Mouse (Mus musculus) liver (tissue): ENCODE results near the gene Rgma.

ENCODE experiments used
- DNase-seq: peaks from one replicate; pipeline ENCODE4 v3.0.0-alpha.2; 2020; ENCODE audit warnings: mixed read lengths

The Rgma gene

DNA sequence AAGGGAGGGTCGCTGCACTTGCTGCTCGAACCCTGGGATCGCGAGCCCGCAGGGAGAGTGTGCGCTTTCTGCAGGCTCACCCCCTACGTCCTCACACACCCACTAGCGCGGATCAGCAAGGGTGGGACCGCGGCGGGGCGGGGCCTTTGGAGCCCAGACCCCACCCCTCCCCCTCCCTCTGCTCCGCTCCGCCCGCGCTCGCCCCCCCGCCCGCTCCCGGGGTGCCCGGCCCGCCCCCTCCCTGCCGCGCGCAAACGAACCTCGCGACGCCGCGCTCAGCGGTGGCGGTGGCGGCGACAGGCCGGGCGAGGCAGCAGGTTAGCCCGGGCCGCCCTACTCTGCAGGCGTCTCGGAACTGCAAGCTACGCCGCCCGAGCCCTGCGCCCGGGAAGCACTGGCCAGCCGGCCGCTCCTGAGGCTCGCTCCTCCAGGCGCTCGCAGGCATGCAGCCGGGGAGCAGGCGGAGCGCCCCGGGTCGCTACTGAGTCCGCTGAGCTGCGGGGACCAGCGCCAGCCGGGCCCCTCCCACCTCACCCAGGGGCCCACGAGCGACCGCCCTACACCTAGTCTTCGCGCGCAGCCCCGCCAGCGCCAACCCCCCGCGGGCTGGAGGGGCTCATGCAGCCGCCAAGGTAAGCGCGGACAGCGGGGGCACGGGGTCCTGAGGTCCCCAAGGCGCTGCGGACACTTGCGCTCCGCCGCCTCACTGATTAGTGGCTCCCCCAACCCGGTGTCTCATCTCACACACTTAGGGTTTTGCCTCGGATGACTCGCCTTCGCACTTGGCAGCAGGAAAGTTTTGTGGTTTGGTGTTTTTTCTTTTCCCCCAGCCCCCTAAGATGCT is at the start of gene Rgma:
Gene Rgma (plus strand): TSS at position 253 of the 844 bp plus-strand sequence.
- DNase-seq, result peak; percentile 58

GRCm38 (mm10) chr7:73326236-73326635 is 49.1 kb upstream of the Rgma start:
- no peak for DNase-seq

- no peak for DNase-seq
Observed at GRCm38 (mm10) chr7:73326680-73327079, 48.6 kb upstream of the Rgma start.

GRCm38 (mm10) chr7:73327193-73327592 is 48.1 kb upstream of the Rgma start:
- DNase-seq, result no peak

GRCm38 (mm10) chr7:73327652-73328051 is 47.7 kb upstream of the Rgma start:
- DNase-seq, result no peak

- no peak for DNase-seq
Observed at GRCm38 (mm10) chr7:73328653-73329207, 46.6 kb upstream of the Rgma start.

GRCm38 (mm10) chr7:73330754-73331153 is 44.6 kb upstream of the Rgma start:
- no peak for DNase-seq

DNA sequence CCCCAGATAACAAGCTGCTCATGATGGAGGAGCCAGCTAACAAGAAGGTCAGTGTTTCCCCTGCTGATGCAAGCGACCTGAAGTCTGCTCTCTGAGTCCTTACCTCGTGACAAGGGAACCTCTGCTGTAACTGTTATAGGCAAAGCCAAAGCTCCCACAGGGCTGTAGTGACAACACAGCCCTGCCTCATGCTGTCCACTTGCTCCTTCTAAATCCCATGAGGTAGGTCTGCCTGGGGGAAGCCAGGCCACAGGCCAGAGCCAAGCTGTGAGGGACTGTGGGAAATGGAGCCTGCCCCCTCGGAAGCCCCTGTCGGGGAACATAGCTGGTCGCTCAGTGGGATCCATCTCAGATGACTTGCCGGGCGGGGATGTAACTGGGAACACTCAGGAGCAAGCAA is 43.7 kb upstream of the Rgma start:
- DNase-seq, result no peak

DNA sequence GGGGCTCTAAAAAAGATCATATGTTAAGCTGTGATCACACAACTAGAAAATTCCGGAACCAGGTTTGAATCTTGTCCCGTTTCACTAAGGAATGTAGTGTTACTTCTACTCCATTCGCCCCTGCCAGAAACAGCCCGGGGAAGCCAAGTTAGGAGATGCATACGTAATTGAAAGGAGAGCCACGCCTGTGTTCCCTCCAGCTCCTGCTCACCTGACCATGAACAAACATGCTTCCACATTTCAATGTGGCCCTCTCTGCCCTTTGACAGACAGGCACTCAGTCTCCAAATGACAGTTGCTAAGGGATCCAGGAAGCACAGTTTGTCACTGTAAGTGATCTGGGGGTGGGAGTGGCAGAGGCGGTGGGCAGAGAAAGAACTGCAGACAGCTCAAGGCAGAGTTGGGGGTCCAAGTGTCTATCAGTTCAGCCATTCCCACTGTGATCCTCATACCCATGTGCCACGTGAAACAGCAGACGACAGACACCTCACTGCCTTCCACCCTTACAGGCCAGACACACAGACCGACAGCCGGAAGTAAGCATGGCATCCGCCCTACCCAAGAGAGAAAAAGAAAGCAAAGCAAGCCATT is 41.8 kb upstream of the Rgma start:
- DNase-seq, result no peak

DNA sequence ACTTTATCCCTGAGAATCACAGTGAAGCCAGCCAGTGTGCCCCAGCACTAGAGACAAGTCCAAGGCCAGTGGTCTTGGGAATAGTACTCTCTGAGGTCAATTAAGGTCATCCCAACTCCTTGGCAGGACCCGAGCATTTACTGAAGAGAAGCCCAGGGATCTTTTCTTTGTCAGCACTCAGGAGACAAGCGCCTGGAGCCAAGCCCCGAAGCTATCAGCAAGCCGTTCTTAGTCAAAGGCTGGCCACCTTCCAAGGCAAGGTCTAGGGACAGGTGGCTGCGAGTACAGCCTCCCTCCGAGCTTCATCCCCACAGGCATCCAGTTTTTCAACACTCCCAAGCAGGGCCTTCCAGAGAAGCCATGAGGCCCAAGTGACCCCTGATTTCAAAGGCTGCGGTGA is 40.4 kb upstream of the Rgma start:
- no peak for DNase-seq

DNA sequence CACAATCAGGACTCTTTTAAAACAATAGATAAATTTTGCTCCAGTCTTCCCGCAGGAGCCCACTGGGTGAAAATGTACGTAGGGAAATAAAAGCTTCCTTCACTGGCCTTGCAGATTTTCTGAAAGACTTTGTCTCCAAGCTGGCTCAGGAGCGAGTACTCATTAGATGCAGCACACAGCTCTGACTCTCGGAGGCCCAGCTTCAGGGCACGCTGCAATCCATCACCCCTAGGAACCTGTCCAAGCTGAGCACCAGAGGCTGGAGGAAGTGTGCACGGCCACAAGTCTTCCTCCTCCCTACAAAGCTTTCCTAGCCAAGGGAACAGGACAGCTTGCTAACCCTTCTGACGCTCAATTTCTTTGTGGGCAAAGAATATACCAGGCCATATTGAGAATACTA is 38.9 kb upstream of the Rgma start:
- DNase-seq, result no peak

- DNase-seq, result no peak
Observed at GRCm38 (mm10) chr7:73338353-73338752, 37.0 kb upstream of the Rgma start.

- DNase-seq, result no peak
Observed at GRCm38 (mm10) chr7:73343852-73344251, 31.5 kb upstream of the Rgma start.

DNA sequence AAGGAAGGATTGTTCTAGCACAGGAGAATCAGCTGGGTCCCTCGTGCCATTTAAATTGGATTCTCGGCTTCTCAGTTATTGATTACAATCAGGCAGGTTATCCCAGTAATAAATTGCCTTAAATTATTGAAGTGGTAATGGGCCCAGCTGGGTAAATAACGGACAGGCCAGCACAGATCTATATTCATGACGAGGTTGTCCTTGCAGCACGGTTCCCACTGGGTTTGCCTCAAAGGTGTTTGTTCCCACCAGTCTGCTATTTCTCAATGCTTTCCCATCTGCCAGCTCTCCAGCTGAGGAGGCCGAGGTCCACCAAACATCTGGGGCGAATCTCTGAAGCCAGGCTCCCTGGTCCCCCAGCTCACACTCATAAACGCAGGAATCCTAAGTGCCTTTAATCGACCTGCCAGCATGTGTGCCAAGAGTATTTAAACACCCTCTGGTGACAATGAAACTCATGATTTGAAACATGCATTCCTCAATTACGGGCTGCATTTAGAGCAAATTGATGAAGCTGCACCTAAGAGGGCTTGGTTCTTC is 26.7 kb upstream of the Rgma start:
- no peak for DNase-seq

DNA sequence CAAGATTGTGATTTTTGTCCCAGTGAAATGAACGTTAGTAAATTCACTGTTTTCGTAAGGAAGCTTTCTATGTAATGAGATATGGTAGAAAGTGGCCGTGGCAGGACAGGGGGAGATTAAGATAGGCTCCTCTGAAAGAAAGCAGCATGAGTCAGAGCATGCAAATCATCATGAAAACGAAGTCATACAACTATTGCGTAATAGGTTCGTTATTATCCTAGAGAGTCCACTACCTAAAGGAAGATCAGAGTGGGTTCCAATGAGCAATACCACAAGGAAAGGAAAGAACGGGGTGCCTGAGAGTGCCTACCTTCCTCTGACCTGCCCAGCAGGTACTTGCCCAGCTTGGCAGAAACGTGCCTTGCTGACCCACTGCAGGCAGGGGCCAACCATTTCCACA is 26.2 kb upstream of the Rgma start:
- DNase-seq, result no peak

DNA sequence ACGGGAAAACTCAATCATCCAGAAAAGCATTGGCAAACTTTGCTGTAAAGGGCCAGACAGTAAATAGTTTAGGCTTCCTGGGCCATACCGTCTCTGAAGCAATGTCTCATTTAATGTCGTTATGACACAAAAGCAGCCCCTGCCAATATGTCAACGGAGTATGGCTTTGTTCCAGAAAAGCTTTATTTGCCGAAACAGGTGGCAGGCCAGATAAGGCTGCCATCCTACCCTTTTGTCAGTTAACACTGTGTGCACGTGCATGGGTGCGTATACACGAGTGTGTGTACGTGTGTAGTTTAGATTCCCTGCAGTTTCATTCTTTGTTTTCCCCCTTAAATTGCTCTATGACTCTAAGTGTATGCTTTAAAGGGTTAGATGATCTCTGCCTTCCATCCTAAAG is 20.1 kb upstream of the Rgma start:
- no peak for DNase-seq

DNA sequence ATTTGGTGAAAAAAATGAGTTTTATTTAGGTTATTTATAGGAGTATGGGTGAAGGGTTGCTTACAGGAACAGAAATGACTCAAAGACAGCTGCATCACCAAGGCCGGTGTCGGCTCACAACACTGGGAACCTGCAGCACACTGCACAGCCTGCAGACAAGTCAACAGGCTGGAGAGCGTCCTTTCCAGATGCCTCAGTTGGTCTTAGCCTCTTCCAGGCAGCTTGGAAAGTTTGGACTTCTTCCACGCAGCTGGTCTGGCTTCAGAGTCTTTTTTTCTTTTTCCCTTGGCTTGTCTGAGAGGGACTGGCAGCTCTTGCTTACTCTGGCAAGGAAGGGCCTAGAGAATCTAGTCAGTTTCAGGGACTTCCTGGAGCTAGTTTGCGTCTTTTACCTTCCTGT is 18.4 kb upstream of the Rgma start:
- no peak for DNase-seq

- no peak for DNase-seq
Observed at GRCm38 (mm10) chr7:73357626-73358025, 17.7 kb upstream of the Rgma start.

GRCm38 (mm10) chr7:73365511-73365910 is 9.8 kb upstream of the Rgma start:
- DNase-seq, result no peak

DNA sequence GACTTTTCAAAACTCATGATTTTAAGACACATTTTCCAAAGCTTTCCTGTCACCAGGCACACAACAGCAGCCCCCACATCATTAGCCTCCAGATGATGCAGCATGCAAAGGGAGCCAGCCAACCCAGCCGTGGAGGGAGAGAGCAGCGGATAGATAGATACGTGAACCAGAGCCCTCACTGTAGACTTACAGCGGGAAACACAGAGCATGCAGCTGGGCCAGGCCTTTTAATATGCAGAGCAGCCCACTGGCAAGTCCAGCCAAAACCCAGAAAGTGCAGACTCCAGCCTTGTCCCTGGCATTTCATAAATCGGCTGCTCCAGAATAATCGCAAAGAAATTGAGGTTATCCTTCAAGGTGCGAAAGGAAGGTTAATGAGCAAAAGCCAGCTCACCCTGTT is 9.3 kb upstream of the Rgma start:
- DNase-seq, result no peak

DNA sequence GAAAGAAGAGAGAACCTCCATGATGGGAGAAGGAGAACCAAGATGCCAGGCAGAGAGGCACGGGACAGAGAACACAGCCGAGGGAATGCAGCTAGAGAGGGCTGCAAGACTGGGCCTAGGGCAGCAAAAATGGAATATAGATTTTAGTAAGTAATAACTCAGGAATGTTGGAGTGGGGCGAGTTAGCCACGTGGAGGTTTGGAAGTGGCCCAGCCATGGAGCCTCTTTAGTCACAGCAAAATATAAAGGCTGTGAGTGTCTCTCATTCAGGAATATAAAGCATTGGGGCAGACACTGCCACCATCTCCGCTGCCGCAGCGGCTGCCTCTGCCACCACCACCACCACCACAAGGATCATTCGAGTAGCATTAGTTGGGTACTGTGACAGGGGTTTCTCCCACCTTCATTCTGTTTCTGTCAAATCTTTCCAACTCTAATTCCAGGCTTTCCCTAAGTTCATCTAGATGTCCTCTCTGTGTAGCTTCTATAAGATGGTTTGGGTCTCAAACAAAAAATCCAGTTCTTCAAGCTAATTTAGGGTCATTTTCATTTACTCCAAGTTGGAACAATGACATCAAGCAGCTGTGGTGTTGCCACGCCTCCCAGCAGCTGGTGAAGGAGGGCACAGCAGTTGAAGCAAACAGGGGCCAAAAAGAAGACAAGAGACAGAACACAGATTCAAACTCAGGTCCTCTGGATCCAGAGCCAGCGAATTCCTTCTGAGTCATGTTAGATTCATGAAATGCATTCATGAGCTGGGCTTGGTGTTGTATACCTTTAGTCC is 7.4 kb upstream of the Rgma start:
- no peak for DNase-seq

GRCm38 (mm10) chr7:73369992-73370391 is 5.3 kb upstream of the Rgma start:
- no peak for DNase-seq
